Mouse (Mus musculus) left cerebral cortex, postnatal 14 days (tissue): ENCODE results near the gene Pla2r1. TPM values are rescaled to one million over a fixed set of nuclear protein-coding genes. Genes with fewer than 3 reads are reported as not detected.

ENCODE experiments used
- DNase-seq, 2 experiments: peaks; one replicate each; pipeline ENCODE4 v3.0.0; 2021 to 2022; ENCODE audit warnings: low spot score in 2 of 2, mixed read lengths in 1 of 2
- intact Hi-C: fragments of 180-260 bp; cut with DNase I; formaldehyde crosslinking; loops from one replicate; pipeline ENCODE4 v1.15.1; 2025
- total RNA-seq, 2 experiments: library from RNA; stranded (reverse); gene quantifications; 2 replicates each; pipeline ENCODE4 v1.2.3; 2021

Pla2r1 gene
- total RNA-seq, 2 experiments from 2014 or later = 0.46 to 0.66 TPM

- DNase-seq = no peak
- intact Hi-C loops = loop anchor here (10.0 kb wide), 1 partner anchor 865 kb away; no protein-coding TSS in a partner anchor
Measured at GRCm38 (mm10) chr2:60409989-60410763, 142.9 kb downstream of the Pla2r1 start.

DNA sequence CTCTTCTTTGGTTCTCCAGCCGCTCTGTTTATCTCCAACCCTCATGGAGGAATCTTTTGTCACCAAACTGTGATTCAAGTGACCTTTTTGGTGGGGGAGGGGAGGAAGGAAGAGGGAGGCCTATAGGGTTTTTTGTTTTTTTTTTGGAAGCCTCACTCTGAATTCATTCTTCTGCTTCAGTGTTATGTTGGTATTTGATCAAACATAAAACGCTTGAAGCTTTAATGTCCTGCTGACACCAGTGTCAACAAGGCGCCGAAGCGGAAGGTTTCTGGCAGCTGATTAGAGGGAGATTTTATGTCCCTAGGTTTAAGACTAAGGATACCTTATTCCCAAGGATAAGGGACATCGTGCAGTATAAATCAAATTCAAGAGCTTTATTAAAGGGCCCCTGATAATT, 143.9 kb downstream of the Pla2r1 start:
- intact Hi-C loops = no loop called here
- DNase-seq = no peak

DNA sequence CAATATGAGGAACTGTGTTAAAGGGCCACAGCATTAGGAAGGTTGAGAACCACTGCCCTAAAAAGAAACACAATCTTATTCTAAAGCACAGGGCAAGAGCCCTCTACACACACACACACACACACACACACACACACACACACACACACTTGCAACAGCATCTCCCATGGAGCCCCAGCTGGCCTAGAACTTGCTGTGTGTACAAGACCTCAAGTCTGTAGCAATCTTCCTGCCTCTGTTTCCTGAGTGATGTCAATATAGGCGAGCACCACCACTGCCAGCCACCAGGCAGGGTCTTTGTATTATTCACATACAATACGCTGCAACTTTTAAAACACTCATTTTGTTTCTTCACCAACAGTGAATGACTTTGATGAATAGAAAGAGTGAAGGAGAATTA, 145.7 kb downstream of the Pla2r1 start:
- DNase-seq = no peak
- intact Hi-C loops = no loop called here

DNA sequence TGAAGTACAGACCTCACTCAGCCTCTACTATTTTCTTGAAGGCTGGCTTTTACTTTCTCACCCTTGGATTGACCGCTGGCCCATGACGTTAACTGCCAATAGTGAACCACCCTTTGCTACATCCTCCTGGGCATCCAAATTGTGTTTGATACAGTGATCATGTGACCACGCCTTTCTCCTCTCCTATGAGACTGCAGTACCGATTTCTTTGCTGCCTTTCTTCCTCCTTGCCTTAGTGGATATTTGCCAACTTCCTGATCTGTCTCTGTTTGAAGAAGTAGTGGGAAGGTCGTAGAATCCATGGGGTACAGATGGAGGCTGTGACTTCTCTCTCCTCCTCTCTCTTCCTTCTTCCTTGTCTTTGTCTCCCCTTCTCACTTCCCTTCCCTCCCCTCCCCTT, 147.7 kb downstream of the Pla2r1 start:
- DNase-seq = no peak
- intact Hi-C loops = no loop called here

DNA sequence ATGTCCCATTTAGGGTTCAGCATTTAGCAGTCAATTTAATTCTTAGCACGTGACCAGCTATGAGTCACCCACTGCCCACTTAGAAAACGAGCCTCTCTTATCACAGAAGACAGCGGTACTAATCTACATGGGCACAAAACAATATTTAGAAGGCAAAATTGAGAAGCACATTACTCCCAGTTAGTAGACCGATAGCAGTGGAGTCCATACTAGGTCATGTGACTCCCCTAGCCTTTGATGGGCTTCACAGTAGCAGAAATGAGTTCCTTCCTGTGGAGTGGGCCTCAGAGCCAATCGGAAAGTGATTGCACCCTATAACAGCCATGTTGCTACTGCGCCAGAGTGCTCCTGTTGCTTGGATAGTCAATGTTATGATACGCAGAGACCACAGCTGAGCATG, 148.3 kb downstream of the Pla2r1 start:
- intact Hi-C loops = no loop called here
- no peak for DNase-seq

DNA sequence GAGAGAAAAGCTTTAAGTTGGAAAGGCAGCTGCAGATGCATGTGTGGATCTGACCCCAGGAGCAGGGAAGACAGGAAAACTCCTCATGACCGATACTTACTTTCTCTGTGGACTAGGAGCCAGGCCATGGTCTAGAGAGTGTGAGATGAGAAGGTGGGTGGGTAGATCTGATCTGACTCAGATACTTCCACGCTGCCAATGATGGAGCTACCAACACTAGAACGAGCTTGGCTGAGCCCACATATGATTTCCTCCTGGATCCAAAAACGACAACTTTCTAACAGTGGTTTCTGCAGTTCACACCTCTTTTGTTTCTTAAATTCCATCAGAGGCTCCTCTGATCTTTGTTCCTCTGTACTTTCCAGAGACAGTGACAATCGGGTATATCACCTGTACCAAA, 151.4 kb downstream of the Pla2r1 start:
- no peak for DNase-seq
- intact Hi-C loops = no loop called here

DNA sequence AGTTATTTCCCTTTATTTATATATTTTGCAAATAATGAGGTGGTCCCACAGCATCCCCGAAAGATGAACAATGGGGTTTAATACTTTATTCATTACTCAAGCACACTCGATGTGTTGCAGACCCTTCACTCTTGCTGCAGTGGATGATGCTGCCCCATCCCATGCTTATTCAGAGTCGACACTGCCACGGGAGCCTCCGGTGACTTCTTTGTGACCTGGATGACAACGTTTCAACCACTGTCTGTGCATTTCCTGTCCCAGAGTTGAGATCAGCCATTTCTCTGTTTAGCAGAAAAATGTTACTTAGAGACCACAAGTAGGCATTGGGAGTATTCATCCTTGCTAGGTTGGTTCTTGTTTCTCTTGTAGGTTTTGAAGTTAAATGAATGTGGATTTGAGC, 159.3 kb downstream of the Pla2r1 start:
- DNase-seq = no peak
- intact Hi-C loops = no loop called here

DNA sequence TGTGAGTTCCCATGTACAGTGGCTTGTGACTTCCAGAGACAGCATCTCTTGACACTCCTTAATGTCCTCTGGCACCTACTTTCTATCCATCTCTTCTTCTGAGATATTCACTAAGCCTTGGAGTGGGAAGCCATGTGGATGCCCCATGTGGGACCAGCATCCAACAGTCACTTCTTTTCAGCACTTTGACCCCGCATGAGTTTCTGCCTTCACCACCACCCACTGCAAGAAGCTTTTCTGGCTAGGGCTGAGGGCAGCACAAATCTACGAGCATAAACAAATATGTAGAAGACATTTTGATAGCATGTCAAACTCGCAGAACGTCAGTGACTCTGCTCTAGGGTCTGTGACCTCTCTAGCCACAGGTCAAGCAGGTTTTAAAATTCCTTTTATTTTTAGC, 160.8 kb downstream of the Pla2r1 start:
- no peak for DNase-seq
- intact Hi-C loops = no loop called here

GRCm38 (mm10) chr2:60387363-60387762, 165.7 kb downstream of the Pla2r1 start:
- no peak for DNase-seq
- intact Hi-C loops = no loop called here

DNA sequence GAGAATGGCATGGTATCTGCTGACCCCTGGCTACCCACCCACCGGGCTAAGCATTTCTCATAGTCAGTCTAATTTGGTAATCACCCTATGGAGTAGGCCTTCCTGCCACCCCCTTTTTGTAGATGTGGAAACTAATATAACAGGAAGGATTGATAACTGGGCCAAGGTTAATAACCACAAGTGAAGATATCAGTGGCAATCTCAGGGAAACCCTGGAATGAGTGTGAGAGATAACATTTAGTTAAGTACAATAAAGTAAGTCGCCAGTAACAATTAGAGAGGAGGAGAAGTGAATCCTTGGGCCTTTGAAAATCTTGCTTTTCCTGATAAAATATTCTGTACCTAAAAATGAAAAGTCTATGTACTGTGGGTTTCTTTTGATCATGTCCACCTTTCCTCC, 166.3 kb downstream of the Pla2r1 start:
- intact Hi-C loops = no loop called here
- DNase-seq = no peak

DNA sequence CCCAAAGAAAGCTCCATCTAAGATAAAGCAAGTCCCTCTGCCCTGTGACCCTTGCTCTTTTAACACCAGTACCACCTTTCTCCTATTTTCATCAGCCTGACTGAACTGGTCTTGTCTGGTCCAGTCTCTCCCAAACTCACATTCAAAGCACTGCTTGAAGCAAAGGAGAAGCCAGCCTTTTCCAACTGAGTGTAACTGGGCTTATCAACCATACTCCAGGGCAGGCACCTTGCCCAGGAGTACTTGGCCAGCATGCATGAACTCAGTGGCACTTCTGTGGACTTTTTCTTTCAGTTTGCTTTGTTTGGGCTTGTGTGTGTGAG, 168.4 kb downstream of the Pla2r1 start:
- intact Hi-C loops = no loop called here
- no peak for DNase-seq

DNA sequence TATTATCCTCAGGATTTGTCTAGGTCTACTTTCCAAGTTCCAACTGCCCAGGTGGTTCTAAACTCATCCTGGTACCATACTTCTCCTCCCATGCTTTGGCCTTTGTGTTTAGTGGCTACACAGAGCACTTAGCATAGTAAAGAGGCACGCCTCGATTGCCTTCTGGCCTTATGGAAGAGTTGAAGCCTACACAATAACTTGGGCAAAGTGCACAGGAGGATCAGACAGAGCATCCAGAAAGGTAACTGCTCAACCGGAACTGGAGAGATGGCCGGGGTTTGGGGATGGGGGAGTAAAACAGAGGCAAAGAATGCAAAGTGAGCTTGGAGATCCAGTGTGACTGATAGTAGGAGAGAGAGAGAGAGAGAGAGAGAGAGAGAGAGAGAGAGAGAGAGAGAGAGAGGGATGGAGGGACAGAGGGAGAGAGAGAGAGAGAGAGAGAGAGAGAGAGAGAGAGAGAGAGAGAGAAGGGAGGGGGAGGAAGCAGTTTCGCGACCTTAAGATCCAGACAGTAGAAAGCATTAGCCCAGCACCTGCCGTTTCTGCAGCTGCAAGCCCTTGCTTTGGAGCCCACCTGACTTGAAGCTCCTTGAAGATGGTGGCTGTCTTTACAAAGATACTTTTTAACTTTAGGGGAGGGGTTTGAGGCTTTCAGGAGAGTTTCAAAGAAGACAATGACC, 168.9 kb downstream of the Pla2r1 start:
- DNase-seq = no peak
- intact Hi-C loops = no loop called here

DNA sequence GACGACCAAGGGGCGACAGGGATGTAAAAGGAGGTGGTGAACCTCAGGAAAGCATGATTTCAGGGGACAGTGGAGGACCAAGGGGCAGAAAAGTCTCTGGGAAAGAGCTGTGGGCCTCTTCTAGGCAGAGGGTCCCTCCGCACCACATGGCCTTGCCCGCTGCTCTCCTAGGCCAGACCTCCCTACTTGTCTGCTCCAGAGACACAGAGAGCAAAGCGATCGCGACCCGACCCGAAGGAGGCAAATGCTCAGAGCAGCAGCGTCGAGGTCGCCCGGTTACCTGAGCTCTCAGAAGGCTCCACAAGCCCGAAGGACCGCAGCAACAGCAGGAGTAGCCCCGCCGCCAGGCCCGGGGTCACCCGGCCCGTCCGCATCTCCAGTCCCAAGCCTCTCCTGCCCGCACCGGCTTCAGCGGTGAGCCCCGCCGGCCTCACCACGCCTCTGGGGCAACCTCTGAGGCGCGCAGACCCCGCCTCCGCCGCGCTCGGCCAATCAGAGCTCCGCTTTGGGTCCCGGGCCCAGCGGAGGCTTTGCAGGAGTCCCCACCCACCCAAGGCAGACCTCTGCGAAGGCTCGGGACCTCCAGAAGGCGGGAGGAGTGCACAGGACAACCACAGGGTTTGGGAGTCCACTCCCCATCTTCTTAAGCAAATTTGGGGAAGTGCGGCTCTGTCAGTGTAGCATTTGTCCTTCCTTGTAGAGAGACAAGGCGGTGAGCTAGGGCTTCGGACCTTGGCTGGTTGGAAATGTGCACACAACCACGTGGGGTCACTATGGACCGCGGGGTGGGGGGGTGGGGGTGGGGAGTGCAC, 170.0 kb downstream of the Pla2r1 start, which contains the start of gene Ly75:
Gene Ly75 (minus strand): TSS at position 446 of the 812 bp plus-strand sequence.
- DNase-seq = peak; percentile 5 to 51
- intact Hi-C loops = no loop called here

DNA sequence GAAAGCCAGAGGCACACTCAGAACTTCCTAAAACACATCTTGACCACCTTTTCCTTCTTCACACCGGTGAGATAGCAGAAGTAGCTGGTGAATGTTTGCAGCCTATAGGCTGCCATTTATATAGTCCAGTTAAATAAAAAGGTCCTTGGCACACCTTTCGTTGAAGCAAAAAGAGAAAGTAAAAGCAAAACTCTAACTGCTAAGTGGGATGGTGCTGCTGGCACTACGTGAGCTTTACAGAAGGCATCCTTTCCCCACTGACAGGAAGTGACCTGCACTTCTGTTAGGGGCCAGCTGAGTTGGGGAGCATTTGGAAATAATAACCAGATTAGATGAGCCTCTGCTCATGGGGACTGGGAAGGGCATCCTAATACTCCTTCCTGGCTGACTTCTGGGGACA, 170.8 kb downstream of the Pla2r1 start:
- DNase-seq = no peak
- intact Hi-C loops = no loop called here

GRCm38 (mm10) chr2:60377260-60377659, 175.8 kb downstream of the Pla2r1 start:
- no peak for DNase-seq
- intact Hi-C loops = no loop called here

- intact Hi-C loops = no loop called here
- DNase-seq = no peak
Measured at GRCm38 (mm10) chr2:60375608-60376107, 177.4 kb downstream of the Pla2r1 start.

DNA sequence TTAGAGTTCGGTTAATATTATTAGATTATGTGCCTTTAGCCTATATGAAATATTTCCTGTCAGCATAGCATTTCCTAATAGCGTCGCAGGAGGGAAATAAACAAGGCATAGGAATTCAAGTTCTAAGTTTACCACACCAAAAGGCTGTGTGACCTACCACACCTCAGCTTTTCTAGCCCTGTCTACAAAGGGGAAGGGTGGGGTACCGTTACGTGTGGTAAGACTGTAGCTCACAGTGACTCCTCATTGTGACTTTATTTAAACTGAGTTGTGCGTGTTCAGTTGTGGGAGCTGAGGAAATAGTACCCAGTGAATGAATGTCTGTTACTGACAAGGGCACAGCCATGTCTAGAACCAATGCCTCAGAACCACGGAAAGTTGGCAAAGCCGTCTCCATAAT, 178.0 kb downstream of the Pla2r1 start:
- intact Hi-C loops = no loop called here
- no peak for DNase-seq

DNA sequence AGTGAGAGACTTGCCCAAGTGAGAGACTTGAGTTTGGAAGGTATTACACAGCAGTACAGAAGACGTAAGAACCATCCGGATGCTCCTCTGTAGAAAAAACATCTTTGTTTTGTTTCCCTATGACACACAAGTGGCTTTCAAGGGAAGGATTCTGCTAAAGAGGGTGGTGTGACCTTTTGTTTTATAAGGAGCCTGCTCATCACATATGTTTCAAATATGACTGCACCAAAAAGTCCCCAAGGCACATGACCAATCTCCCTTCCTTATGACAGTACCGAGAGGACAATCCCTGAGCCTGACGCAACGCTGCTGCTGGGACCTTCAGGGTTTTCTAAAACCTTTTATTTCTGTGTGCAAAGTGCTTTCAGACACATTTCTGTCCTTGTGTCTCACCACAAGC, 182.9 kb downstream of the Pla2r1 start:
- DNase-seq = no peak
- intact Hi-C loops = no loop called here

- intact Hi-C loops = no loop called here
- DNase-seq = no peak
Measured at GRCm38 (mm10) chr2:60369454-60369853, 183.7 kb downstream of the Pla2r1 start.

- no peak for DNase-seq
- intact Hi-C loops = no loop called here
Measured at GRCm38 (mm10) chr2:60367871-60368270, 185.2 kb downstream of the Pla2r1 start.
